Mouse (Mus musculus) midbrain, embryonic 11.5 days (tissue): ENCODE data around the gene Sdr42e1. TPM values are rescaled to one million over a fixed set of nuclear protein-coding genes. Genes with fewer than 3 reads are reported as not detected.

ENCODE experiments used
- polyA plus RNA-seq: library from polyadenylated mRNA; unstranded; fragments of >200 nt; fragmentation: Nextera tagmentation; extraction: Ambion mirVana; gene quantifications from 2 replicates; pipeline ENCODE4 v1.2.1, GENCODE M21; 2014

The Sdr42e1 gene
- polyA plus RNA-seq, 1 experiment from 2014 or later = 0.11 TPM

Other genes starting within 250 kb of the Sdr42e1 start
- gene Plcg2, start 175.4 kb downstream of the Sdr42e1 start, polyA plus RNA-seq = 2.2 and 2.3 TPM in 2 replicates
- not detected in 2 replicates for gene Hsd17b2, start 28.2 kb upstream of the Sdr42e1 start, polyA plus RNA-seq
- 59.0 and 61.4 TPM in 2 replicates for gene Mphosph6, start 128.3 kb upstream of the Sdr42e1 start, polyA plus RNA-seq